Mouse (Mus musculus) myocyte (in vitro differentiated cells): ENCODE results near the gene Nrd1. TPM values are rescaled to one million over a fixed set of nuclear protein-coding genes. Genes with fewer than 3 reads are reported as not detected.

Experiments
- H3K27me3 ChIP-seq: one replicate; pipeline ENCODE4 v1.6.1; 2011; ENCODE audit not compliant: control insufficient read depth, insufficient read depth, insufficient read length
- H3K36me3 ChIP-seq: one replicate; pipeline ENCODE4 v1.6.1; 2011; ENCODE audit not compliant: control insufficient read depth, insufficient read depth
- H3K4me2 ChIP-seq: one replicate; pipeline ENCODE4 v1.6.1; 2011; ENCODE audit warnings: low read depth, control low read depth
- H3K4me3 ChIP-seq: one replicate; pipeline ENCODE4 v1.5.1; 2011; ENCODE audit warnings: mild to moderate bottlenecking, control low read depth, moderate library complexity
- H3K79me2 ChIP-seq: one replicate; pipeline ENCODE4 v1.6.1; 2011; ENCODE audit not compliant: control insufficient read depth, insufficient read depth
- H3ac ChIP-seq: one replicate; pipeline ENCODE4 v1.6.1; 2011; ENCODE audit not compliant: control insufficient read depth, insufficient read length
- CEBPB ChIP-seq: IDR thresholded peaks from 2 replicates; pipeline ENCODE4 v1.6.1; 2011; ENCODE audit warnings: mild to moderate bottlenecking, moderate library complexity; ENCODE audit not compliant: poor library complexity, insufficient read depth, severe bottlenecking
- E2F4 ChIP-seq: IDR thresholded peaks from one replicate; pipeline ENCODE4 v1.6.1; 2011; ENCODE audit warnings: mild to moderate bottlenecking, control low read depth, moderate library complexity; ENCODE audit not compliant: insufficient read depth
- MAX ChIP-seq: IDR thresholded peaks from one replicate; pipeline ENCODE4 v1.6.1; 2011; ENCODE audit warnings: low read depth, mild to moderate bottlenecking, control low read depth
- MYOD1 ChIP-seq, 3 experiments: IDR thresholded peaks; one replicate each; pipeline ENCODE4 v1.6.1; 2011; ENCODE audit warnings: control low read depth in 2 of 3, low read depth in 2 of 3, mild to moderate bottlenecking in 2 of 3, moderate library complexity in 1 of 3; ENCODE audit not compliant: insufficient read length in 2 of 3, control insufficient read depth in 1 of 3
- MYOG ChIP-seq, 3 experiments: IDR thresholded peaks; one replicate each; pipeline ENCODE4 v1.6.1; 2011; ENCODE audit warnings: control low read depth in 2 of 3, low read depth in 2 of 3, mild to moderate bottlenecking in 2 of 3; ENCODE audit not compliant: insufficient read length in 2 of 3, control insufficient read depth in 1 of 3, insufficient read depth in 1 of 3
- POLR2A ChIP-seq: IDR thresholded peaks from one replicate; pipeline ENCODE4 v1.6.1; 2011; ENCODE audit warnings: low read depth, mild to moderate bottlenecking, control low read depth, moderate library complexity; ENCODE audit not compliant: insufficient read length
- POLR2AphosphoS2 ChIP-seq: IDR thresholded peaks from one replicate; pipeline ENCODE4 v1.6.1; 2011; ENCODE audit warnings: low read depth, control low read depth; ENCODE audit not compliant: insufficient read length
- REST ChIP-seq: IDR thresholded peaks from one replicate; pipeline ENCODE4 v1.6.1; 2011; ENCODE audit warnings: mild to moderate bottlenecking, control low read depth, moderate library complexity; ENCODE audit not compliant: insufficient read depth, insufficient read length
- SRF ChIP-seq: IDR thresholded peaks from one replicate; pipeline ENCODE4 v1.6.1; 2011; ENCODE audit warnings: low read depth; ENCODE audit not compliant: control insufficient read depth, insufficient read length
- TCF12 ChIP-seq: IDR thresholded peaks from one replicate; pipeline ENCODE4 v1.6.1; 2011; ENCODE audit warnings: mild to moderate bottlenecking, control low read depth; ENCODE audit not compliant: poor library complexity, insufficient read depth, severe bottlenecking
- TCF3 ChIP-seq: IDR thresholded peaks from one replicate; pipeline ENCODE4 v1.6.1; 2011; ENCODE audit warnings: low read depth, control low read depth; ENCODE audit not compliant: insufficient read length
- USF1 ChIP-seq: IDR thresholded peaks from one replicate; pipeline ENCODE4 v1.6.1; 2011; ENCODE audit warnings: low read depth, mild to moderate bottlenecking, control low read depth, moderate library complexity
- polyA plus RNA-seq: library from polyadenylated mRNA; unstranded; fragments of >200 nt; fragmentation: generic; extraction: Trizol; gene quantifications from one replicate; pipeline ENCODE4 v1.2.1, GENCODE M21; 2012; ENCODE audit warnings: missing spikeins

The Nrd1 gene
- polyA plus RNA-seq, 1 experiment = 55.8 TPM

GRCm38 (mm10) chr4:109106594-109106993 lies 106.1 kb downstream of the Nrd1 start:
- H3K79me2 ChIP-seq = peaks cover 56% of the 10 kb centered on the region
- H3ac ChIP-seq = no peak overlapping the region
- H3K4me3 ChIP-seq = no peak overlapping the region
- no peak overlapping the region for H3K4me2 ChIP-seq
- peaks cover under 1% of the 10 kb centered on the region for H3K36me3 ChIP-seq
- TF ChIP-seq USF1 (no peak), POLR2A (no peak), MYOD1 (IDR thresholded peaks at IDR 0.05; ENCODE audit: control insufficient read depth in 1 of 3, insufficient read length in 2 of 3, low read depth in 2 of 3) (no peak), MYOG (IDR thresholded peaks at IDR 0.05; ENCODE audit: control insufficient read depth in 1 of 3, insufficient read depth in 1 of 3, insufficient read length in 2 of 3, low read depth in 2 of 3) (no peak), E2F4 (no peak), POLR2AphosphoS2 (no peak), TCF12 (no peak), SRF (no peak), CEBPB (no peak), MAX (no peak), REST (no peak), TCF3 (no peak)
- H3K27me3 ChIP-seq = no peaks in the 10 kb centered on the region

GRCm38 (mm10) chr4:109109012-109109411 lies 108.6 kb downstream of the Nrd1 start:
- Histone ChIP-seq H3K4me2 (no peak overlapping the region), H3K79me2 (peaks cover 79% of the 10 kb centered on the region), H3K4me3 (no peak overlapping the region), H3K27me3 (no peaks in the 10 kb centered on the region), H3K36me3 (no peaks in the 10 kb centered on the region), H3ac (no peak overlapping the region)
- no peak for TF ChIP-seq TCF12
- no peak for TF ChIP-seq CEBPB
- TF ChIP-seq REST = no peak
- no peak for TF ChIP-seq USF1
- TF ChIP-seq SRF = no peak
- no peak for TF ChIP-seq MAX
- no peak for TF ChIP-seq TCF3
- no peak for TF ChIP-seq MYOG (IDR thresholded peaks at IDR 0.05; ENCODE audit: control insufficient read depth in 1 of 3, insufficient read depth in 1 of 3, insufficient read length in 2 of 3, low read depth in 2 of 3)
- TF ChIP-seq POLR2AphosphoS2 = no peak
- no peak for TF ChIP-seq E2F4
- TF ChIP-seq POLR2A = no peak
- no peak for TF ChIP-seq MYOD1 (IDR thresholded peaks at IDR 0.05; ENCODE audit: control insufficient read depth in 1 of 3, insufficient read length in 2 of 3, low read depth in 2 of 3)

- Histone ChIP-seq H3ac (no peak overlapping the region), H3K4me3 (no peak overlapping the region), H3K36me3 (no peaks in the 10 kb centered on the region), H3K79me2 (peaks cover 79% of the 10 kb centered on the region), H3K4me2 (no peak overlapping the region), H3K27me3 (no peaks in the 10 kb centered on the region)
- no peak for TF ChIP-seq TCF3
- no peak for TF ChIP-seq E2F4
- no peak for TF ChIP-seq TCF12
- TF ChIP-seq SRF = no peak
- TF ChIP-seq POLR2A = no peak
- no peak for TF ChIP-seq MYOG (IDR thresholded peaks at IDR 0.05; ENCODE audit: control insufficient read depth in 1 of 3, insufficient read depth in 1 of 3, insufficient read length in 2 of 3, low read depth in 2 of 3)
- no peak for TF ChIP-seq MYOD1 (IDR thresholded peaks at IDR 0.05; ENCODE audit: control insufficient read depth in 1 of 3, insufficient read length in 2 of 3, low read depth in 2 of 3)
- TF ChIP-seq CEBPB = no peak
- no peak for TF ChIP-seq MAX
- no peak for TF ChIP-seq REST
- no peak for TF ChIP-seq POLR2AphosphoS2
- no peak for TF ChIP-seq USF1
These were observed 109.2 kb downstream of the Nrd1 start for GRCm38 (mm10) chr4:109109686-109110085.

- Histone ChIP-seq H3K36me3 (no peaks in the 10 kb centered on the region), H3K79me2 (peaks cover 91% of the 10 kb centered on the region), H3ac (no peak overlapping the region), H3K4me2 (no peak overlapping the region), H3K27me3 (no peaks in the 10 kb centered on the region), H3K4me3 (no peak overlapping the region)
- TF ChIP-seq POLR2AphosphoS2 (no peak), E2F4 (no peak), MYOD1 (IDR thresholded peaks at IDR 0.05; ENCODE audit: control insufficient read depth in 1 of 3, insufficient read length in 2 of 3, low read depth in 2 of 3) (no peak), TCF3 (no peak), SRF (no peak), CEBPB (no peak), POLR2A (no peak), USF1 (no peak)
These were observed 110.5 kb downstream of the Nrd1 start for GRCm38 (mm10) chr4:109110978-109111377.

Other genes starting within 250 kb of the Nrd1 start
- 8.2 TPM for gene Zfyve9, start 219.9 kb upstream of the Nrd1 start, polyA plus RNA-seq
- 64.3 TPM for gene Btf3l4, start 167.0 kb upstream of the Nrd1 start, polyA plus RNA-seq
- 46.4 TPM for gene Txndc12, start 166.1 kb upstream of the Nrd1 start, polyA plus RNA-seq
- gene Kti12, start 152.9 kb upstream of the Nrd1 start, polyA plus RNA-seq = 30.7 TPM
- 0.17 TPM for gene A730015C16Rik, start 152.0 kb upstream of the Nrd1 start, polyA plus RNA-seq
- 0.23 TPM for gene Rab3b, start 121.6 kb upstream of the Nrd1 start, polyA plus RNA-seq
- gene Osbpl9, start 201.6 kb downstream of the Nrd1 start, polyA plus RNA-seq = 63.0 TPM
- 0.34 TPM for gene Calr4, start 233.8 kb downstream of the Nrd1 start, polyA plus RNA-seq